Mouse (Mus musculus) embryo, embryonic 9.5 days (tissue): ENCODE measurements around the gene Trpm7.

Experiments used
- DNase-seq: peaks from one replicate; pipeline ENCODE4 v3.0.0-alpha.2; 2017; ENCODE audit errors: extremely low spot score

The Trpm7 gene

DNA sequence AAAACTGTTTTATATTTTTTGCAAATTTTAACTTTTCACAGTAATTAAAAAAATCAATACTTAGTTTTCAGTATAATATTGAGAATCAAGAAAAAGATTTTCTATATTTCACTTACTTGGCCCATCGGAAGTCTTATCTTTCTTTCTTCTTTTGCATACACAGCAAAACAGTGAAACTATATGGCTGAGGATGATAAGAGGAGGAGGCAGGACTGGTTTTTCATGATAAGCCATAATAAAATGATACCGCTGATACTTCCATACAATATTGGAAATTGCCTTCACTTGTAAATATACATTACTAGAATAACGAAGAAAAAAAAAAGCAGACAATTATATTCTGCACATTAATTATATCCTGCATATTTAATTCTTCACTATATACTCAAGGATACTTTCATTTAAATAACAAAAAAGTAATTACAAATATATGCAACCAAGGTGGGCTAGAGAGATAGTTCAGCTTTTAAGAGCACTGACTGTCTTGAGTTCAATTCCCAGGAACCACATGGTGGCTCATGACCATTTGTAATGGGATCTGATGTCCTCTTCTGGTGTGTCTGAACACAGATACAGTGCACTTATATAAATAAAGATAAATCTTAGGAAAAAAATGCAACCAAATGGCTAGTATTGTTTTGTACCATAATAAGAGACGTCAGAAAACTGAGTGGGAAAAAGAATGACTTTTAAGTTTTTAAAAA is 59.2 kb downstream of the Trpm7 start:
- no peak for DNase-seq

DNA sequence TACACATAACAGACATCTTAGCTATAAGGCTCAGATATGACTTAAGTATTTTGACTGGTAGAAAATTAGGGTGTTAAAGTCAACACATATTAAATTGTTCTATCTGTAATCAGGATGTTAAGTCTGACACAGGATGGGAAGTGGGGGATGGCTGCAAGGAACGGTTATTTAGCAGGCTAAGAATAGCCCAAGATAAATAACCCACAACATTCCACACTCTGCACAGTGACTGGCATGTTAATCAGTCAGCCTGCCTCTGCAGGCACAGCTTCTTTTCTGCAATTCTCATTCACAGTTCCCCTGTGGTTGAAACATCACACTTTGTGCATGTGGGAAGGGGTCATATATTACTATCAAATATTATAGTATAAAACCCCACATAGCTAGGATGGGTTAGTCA is 60.2 kb downstream of the Trpm7 start:
- no peak for DNase-seq

DNA sequence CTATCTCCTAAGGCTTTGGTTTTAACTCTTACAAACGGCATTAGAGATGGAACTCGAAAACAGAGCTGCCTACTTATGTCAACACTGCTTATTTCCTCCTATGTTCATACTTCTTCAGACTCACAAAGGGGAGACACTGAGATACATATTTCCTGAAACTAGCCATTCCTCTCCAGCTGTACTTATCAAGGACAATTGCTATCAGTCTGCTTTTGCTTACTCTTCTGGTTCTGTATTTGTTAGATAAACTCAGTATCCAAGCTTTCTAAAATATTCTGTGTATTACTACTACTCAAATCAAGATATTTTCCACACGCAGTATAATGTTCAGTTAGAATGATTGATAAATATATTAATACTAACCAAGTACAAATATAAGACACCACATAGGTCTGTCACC is 74.0 kb downstream of the Trpm7 start:
- no peak for DNase-seq

GRCm38 (mm10) chr2:126798455-126798854 is 77.6 kb downstream of the Trpm7 start:
- no peak for DNase-seq

- DNase-seq, result no peak
Observed at GRCm38 (mm10) chr2:126795708-126796107, 80.3 kb downstream of the Trpm7 start.

DNA sequence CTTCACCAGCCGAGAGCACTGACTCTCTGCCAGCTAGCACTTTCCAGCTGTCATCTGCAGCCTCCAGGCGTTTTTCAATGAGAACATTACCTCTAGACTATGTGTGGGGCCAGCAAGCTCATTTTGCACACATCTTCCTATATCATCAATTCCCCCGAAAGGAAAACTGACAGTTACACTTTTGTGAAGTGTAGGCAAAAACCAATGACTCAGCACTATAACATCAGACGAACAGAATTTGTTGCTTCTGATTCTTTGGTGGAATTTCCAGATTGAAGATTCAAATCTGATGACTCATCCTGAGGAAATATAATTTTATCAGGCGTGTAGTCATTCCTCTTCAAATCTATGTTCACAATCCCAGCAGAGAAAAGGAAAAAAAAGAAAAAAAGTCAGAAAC is 83.4 kb downstream of the Trpm7 start:
- DNase-seq, result no peak

DNA sequence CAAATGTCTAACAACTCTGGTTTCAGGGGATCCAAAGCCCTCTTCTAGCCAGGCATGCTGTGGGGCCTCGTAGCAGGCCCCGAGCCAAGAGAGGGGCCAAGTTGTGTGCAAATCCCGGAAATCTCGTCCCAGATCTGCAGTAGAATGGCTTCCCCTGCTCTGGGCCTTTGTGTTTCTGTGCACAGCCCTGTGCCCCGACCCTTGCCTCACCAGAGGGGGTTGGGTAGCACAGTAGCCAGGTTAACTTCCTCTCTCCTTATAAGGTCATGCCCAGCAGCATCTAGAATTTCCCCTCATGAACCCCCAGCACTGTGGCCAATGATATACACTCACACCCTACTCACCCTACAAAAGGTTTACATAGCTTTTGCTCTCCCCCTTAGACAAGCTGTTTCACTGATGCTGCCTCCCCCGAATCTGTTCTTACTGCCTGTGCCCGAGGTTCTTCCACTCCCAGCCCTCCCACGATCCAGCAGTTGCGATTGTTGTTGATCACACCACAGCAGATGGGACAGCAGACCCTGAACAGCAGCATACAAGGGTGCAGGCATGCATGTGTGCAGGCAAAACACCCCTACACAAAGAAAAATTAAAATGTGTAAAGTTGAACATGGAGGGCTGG is 88.2 kb downstream of the Trpm7 start:
- DNase-seq, result peak; percentile 9

DNA sequence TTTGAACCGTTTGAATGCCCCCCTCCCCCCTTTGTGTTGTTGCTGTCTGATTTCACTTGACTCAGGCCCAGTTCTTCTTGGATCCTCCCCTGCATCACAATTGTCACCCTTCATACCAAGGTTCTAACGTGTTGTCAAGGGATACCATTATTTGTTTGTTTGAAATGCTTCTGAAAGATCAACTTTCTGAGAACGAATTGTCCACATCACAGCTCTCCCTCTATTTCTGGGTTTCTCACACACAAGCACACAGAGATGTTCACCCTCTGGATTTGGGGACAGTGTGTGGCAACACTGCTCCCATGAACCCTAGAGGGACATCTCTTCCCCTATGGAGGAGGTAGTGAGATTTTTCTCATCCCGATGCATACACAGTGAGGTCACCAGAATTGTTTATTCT is 92.7 kb downstream of the Trpm7 start, which contains the start of gene Usp50:
Usp50 (minus strand) TSS at position 101 of the 400 bp plus-strand sequence.
- DNase-seq, result no peak

GRCm38 (mm10) chr2:126782433-126782832 is 93.6 kb downstream of the Trpm7 start:
- DNase-seq, result no peak

DNA sequence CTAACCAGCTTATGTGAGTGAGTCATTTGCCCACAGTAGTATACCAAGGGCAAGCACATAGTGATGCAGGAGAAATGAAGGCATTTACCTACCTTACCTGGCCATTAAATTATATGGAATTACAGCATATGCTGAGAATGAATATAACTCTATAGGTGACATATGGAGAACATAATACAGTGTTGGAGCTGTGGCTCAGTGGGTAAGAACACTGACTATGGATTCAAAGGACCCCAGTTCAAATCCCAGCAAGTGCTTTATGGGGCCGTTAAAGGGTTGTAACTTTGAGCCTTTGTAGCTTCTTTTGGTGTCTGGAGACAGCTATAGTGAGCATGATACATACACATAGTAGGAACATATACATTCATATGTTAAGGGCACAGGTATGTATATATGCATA is 94.6 kb downstream of the Trpm7 start:
- DNase-seq, result no peak

DNA sequence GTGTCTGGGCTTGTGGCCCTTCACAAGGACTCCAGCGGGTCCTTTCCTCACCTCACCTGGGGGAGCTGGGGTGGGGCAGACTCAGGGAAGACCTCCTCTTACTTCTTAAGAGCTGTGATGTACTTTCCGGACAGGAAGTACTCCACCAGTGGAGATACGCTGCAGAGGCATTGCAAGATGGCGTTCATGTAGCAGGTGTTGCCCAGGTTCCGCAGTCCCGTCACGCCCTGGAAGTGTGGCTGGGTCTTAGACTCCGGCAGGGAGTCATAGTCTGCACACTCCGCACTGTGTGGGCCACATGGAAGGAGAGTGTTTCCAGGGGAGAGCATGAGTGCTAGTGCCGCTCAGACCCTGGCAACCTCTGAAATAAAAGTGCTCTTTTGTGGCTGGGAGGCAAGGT is 95.7 kb downstream of the Trpm7 start:
- DNase-seq, result no peak

- DNase-seq, result no peak
Observed at GRCm38 (mm10) chr2:126778806-126779205, 97.2 kb downstream of the Trpm7 start.

- no peak for DNase-seq
Observed at GRCm38 (mm10) chr2:126776416-126776815, 99.6 kb downstream of the Trpm7 start.

GRCm38 (mm10) chr2:126775951-126776350 is 100.1 kb downstream of the Trpm7 start:
- no peak for DNase-seq

GRCm38 (mm10) chr2:126772217-126772616 is 103.8 kb downstream of the Trpm7 start:
- DNase-seq, result no peak

GRCm38 (mm10) chr2:126769431-126770181 is 106.4 kb downstream of the Trpm7 start:
- no peak for DNase-seq

DNA sequence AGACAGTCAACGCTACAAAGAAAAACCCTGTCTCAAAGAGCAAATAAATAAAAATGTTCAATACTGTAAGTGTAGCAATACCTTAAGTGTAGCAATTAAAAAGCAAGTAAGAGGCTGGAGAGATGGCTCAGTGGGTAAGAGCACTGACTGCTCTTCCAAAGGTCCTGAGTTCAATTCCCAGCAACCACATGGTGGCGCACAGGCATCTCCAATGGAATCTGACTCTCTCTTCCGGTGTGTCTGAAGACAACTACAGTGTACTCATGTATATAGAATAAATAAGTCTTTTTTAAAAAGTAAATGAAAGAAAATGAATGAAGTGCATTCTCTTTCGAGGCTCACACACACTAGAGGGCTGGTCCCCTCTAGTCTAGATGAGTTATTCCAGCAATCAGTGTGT is 107.8 kb downstream of the Trpm7 start:
- DNase-seq, result no peak

DNA sequence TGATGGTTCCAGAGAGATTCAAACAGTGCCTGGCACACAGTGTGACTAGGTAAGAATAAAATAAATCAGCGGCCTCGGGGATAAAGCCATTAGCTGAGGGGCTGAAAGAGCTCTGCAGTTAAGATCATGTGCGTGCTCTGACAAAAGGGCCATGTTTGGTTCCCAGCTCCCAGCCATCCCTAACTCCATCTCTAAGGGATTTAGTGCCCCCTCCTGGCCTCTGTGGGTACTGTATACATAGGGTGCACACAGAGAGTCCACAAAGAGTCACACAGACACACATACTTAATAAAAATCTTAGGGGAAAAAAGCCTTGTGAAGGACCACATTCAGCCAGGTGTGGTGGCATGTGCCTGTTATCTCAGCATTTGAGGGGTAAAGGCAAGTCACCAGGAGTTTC is 108.4 kb downstream of the Trpm7 start:
- no peak for DNase-seq

GRCm38 (mm10) chr2:126765867-126766582 is 110.0 kb downstream of the Trpm7 start:
- DNase-seq, result no peak

DNA sequence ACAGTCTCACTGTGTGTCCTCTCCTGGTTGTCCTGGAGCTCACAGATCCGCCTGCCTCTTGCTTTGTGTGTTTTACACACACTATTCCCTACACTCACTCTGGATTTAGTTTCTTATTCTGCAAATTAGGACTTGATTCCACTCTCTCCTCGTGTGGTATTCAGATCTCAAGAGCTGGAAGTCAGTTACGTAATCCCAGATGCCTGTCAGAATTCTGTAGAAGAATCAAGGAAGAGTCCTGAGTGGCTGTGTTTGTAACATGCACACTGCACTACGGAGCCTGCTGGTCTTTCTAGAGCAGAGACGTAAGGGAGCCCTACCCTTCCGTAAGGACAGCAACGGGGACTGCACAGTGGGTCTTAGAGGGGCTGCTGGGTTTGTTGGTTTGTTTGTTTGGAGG is 116.7 kb downstream of the Trpm7 start:
- no peak for DNase-seq

GRCm38 (mm10) chr2:126755664-126756063 is 120.4 kb downstream of the Trpm7 start:
- no peak for DNase-seq

DNA sequence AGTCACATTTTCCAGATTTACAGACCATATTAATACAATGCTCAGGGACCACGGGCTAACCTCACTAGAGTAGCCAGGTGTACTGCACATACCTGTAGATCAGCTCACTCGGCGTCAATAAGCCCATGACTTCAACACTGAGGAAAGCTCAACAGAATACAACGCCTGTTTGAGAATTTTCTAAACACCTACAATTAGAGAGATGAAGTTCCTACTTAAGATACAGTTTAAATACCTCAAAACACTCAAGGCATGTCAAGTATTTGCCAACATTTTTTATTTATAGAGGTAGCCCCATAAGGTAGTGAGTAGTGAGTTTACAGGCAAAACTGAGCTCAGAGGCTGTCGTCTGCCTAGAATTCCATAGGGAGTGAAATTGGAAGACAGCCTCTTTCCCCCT is 132.6 kb downstream of the Trpm7 start:
- DNase-seq, result no peak
